Mouse (Mus musculus) embryonic facial prominence, embryonic 11.5 days (tissue): ENCODE results near the gene Ascl3. TPM values are rescaled to one million over a fixed set of nuclear protein-coding genes. Genes with fewer than 3 reads are reported as not detected.

ENCODE experiments used
- ATAC-seq: fragments of 200-750 bp; cut with Nextera tagmentation; replicated peaks from 2 replicates; pipeline ENCODE4 v1.8.0; 2017; ENCODE audit warnings: low read depth; ENCODE audit not compliant: insufficient number of reproducible peaks, low FRiP score, low TSS enrichment
- DNase-seq: peaks from one replicate; pipeline ENCODE4 v3.0.0-alpha.2; 2015; ENCODE audit warnings: low spot score
- H3K27ac ChIP-seq: fragments of 300-500 bp; sonication (generic); replicated peaks from 2 replicates; pipeline ENCODE4 v1.5.1; 2014; ENCODE audit warnings: mild to moderate bottlenecking, low read depth, low read length, control low read depth
- H3K27me3 ChIP-seq: fragments of 300-500 bp; sonication (generic); 2 replicates; pipeline ENCODE4 v1.6.1; 2014; ENCODE audit warnings: mild to moderate bottlenecking, low read length, moderate library complexity, mixed read lengths; ENCODE audit not compliant: control insufficient read depth, insufficient read depth
- H3K36me3 ChIP-seq: fragments of 300-500 bp; sonication (generic); replicated peaks from 2 replicates; pipeline ENCODE4 v1.6.1; 2014; ENCODE audit warnings: low read depth, mild to moderate bottlenecking, low read length, moderate library complexity, mixed read lengths; ENCODE audit not compliant: control insufficient read depth, insufficient read depth
- H3K4me1 ChIP-seq: fragments of 300-500 bp; sonication (generic); 2 replicates; pipeline ENCODE4 v1.6.1; 2014; ENCODE audit warnings: low read length, mixed read lengths; ENCODE audit not compliant: control insufficient read depth, insufficient read depth
- H3K4me2 ChIP-seq: fragments of 300-500 bp; sonication (generic); 2 replicates; pipeline ENCODE4 v1.6.1; 2014; ENCODE audit warnings: low read depth, mild to moderate bottlenecking, control low read depth, low read length, moderate library complexity
- H3K4me3 ChIP-seq: fragments of 300-500 bp; sonication (generic); 2 replicates; pipeline ENCODE4 v1.5.1; 2014; ENCODE audit warnings: low read depth, low read length, control low read depth
- H3K9ac ChIP-seq: fragments of 300-500 bp; sonication (generic); replicated peaks from 2 replicates; pipeline ENCODE4 v1.6.1; 2014; ENCODE audit warnings: mild to moderate bottlenecking, control low read depth, low read length
- H3K9me3 ChIP-seq: fragments of 300-500 bp; sonication (generic); replicated peaks from 2 replicates; pipeline ENCODE4 v1.6.1; 2016; ENCODE audit warnings: mild to moderate bottlenecking, low read length, inconsistent platforms, mixed read lengths; ENCODE audit not compliant: control insufficient read depth
- WGBS: fragments of 180-500 bp; shearing (Covaris S2); extraction: QIAGEN DNeasy Blood & Tissue Kit; methylation state at CpG from one replicate; pipeline ENCODE4 v1.1.7; 2014; 5-methylcytosine and 5-hydroxymethylcytosine counted together
- polyA plus RNA-seq: library from polyadenylated mRNA; unstranded; fragments of >200 nt; fragmentation: Nextera tagmentation; extraction: Ambion mirVana; gene quantifications from 2 replicates; pipeline ENCODE4 v1.2.1, GENCODE M21; 2014

Gene Ascl3
- polyA plus RNA-seq, 1 experiment from 2014 or later: not detected

GRCm38 (mm10) chr7:109690101-109690500, 41.4 kb downstream of the Ascl3 start:
- ATAC-seq: no peak
- WGBS: 86% methylated on average over 3 of the region's 3 CpGs

GRCm38 (mm10) chr7:109686585-109687128, 44.9 kb downstream of the Ascl3 start:
- Histone ChIP-seq H3K27me3 (no peaks in the 10 kb centered on the region), H3K4me3 (no peak overlapping the region), H3K4me2 (no peak overlapping the region), H3K9me3 (no peaks in the 10 kb centered on the region), H3K9ac (no peak overlapping the region), H3K36me3 (no peaks in the 10 kb centered on the region), H3K4me1 (no peaks in the 10 kb centered on the region), H3K27ac (no peak overlapping the region)
- ATAC-seq (no peak), DNase-seq (peak; percentile 18)
- WGBS: 29% methylated on average over 9 of the region's 9 CpGs

More at GRCm38 (mm10) chr7:109690101-109690500, 41.4 kb downstream of the Ascl3 start:
- Histone ChIP-seq H3K27me3 (no peaks in the 10 kb centered on the region), H3K9ac (no peak overlapping the region), H3K4me2 (no peak overlapping the region), H3K36me3 (no peaks in the 10 kb centered on the region), H3K4me3 (no peak overlapping the region), H3K4me1 (no peaks in the 10 kb centered on the region), H3K9me3 (no peaks in the 10 kb centered on the region), H3K27ac (no peak overlapping the region)
- no peak for DNase-seq

GRCm38 (mm10) chr7:109680879-109681278, 50.6 kb downstream of the Ascl3 start:
- Histone ChIP-seq H3K4me3 (no peak overlapping the region), H3K36me3 (no peaks in the 10 kb centered on the region), H3K9me3 (no peaks in the 10 kb centered on the region), H3K4me1 (no peaks in the 10 kb centered on the region), H3K27me3 (no peaks in the 10 kb centered on the region), H3K27ac (no peak overlapping the region), H3K4me2 (no peak overlapping the region), H3K9ac (no peak overlapping the region)
- no peak for ATAC-seq
- no peak for DNase-seq
- WGBS: 91% methylated on average over 1 of the region's 1 CpGs

DNA sequence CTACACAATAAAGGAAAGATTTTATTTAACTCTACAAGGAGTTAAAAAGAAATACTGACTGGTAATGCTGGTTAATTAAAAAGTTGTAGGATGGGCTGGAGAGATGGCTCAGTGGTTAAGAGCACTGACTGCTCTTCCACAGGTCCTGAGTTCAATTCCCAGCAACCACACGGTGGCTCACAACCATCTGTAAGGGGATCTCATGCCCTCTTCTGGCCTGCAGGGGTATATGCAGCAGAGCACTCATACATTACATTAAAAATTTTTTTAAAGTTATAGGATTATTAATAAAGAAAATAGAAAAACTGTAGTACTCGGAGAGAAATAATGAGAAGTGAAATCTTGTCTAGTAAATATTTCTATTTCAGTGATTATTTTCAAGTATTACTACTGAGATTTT, 51.2 kb downstream of the Ascl3 start:
- DNase-seq (no peak), ATAC-seq (no peak)
- Histone ChIP-seq H3K4me3 (no peak overlapping the region), H3K9ac (no peak overlapping the region), H3K4me1 (no peaks in the 10 kb centered on the region), H3K27me3 (no peaks in the 10 kb centered on the region), H3K9me3 (no peaks in the 10 kb centered on the region), H3K36me3 (no peaks in the 10 kb centered on the region), H3K27ac (no peak overlapping the region), H3K4me2 (no peak overlapping the region)
- 94% methylated on average over 2 of the region's 2 CpGs for WGBS

Other genes with a start within 250 kb of the Ascl3 start
- gene Trim66, start 223.6 kb downstream of the Ascl3 start, polyA plus RNA-seq: 0.43 and 0.64 TPM in 2 replicates
- 134 and 137 TPM in 2 replicates for gene Rpl27a, start 212.6 kb downstream of the Ascl3 start, polyA plus RNA-seq
- 37.7 and 50.1 TPM in 2 replicates for gene St5, start 28.1 kb downstream of the Ascl3 start, polyA plus RNA-seq
- gene Akip1, start 28.0 kb downstream of the Ascl3 start, polyA plus RNA-seq: 24.1 and 25.1 TPM in 2 replicates
- gene BC051019, start 7.9 kb downstream of the Ascl3 start, polyA plus RNA-seq: not detected in 2 replicates
- gene Tmem9b, start 21.1 kb upstream of the Ascl3 start, polyA plus RNA-seq: 36.6 and 38.4 TPM in 2 replicates
- 0.35 and 1.4 TPM in 2 replicates for gene Nrip3, start 50.3 kb upstream of the Ascl3 start, polyA plus RNA-seq
- gene Scube2, start 134.0 kb upstream of the Ascl3 start, polyA plus RNA-seq: 0.28 and 0.50 TPM in 2 replicates
- 41.5 and 48.2 TPM in 2 replicates for gene Dennd5a, start 228.7 kb upstream of the Ascl3 start, polyA plus RNA-seq